Mouse (Mus musculus) embryonic facial prominence, embryonic 13.5 days (tissue): Measurements from ENCODE around the gene Spock2. TPM values are rescaled to one million over a fixed set of nuclear protein-coding genes. Genes with fewer than 3 reads are reported as not detected.
A peak's percentile ranks its signal among the peaks of the same experiment; 100 is the strongest.

Experiments
- ATAC-seq: fragments of 200-750 bp; cut with Nextera tagmentation; 2 replicates; pipeline ENCODE4 v1.8.0; 2017; ENCODE audit warnings: low read depth; ENCODE audit not compliant: insufficient number of reproducible peaks, insufficient read depth, low FRiP score, low TSS enrichment
- H3K27ac ChIP-seq: fragments of 300-500 bp; sonication (generic); 2 replicates; pipeline ENCODE4 v1.5.1; 2015; ENCODE audit warnings: moderate library complexity, mild to moderate bottlenecking, inconsistent platforms
- H3K27me3 ChIP-seq: fragments of 300-500 bp; sonication (generic); 2 replicates; pipeline ENCODE4 v1.6.1; 2015; ENCODE audit warnings: mild to moderate bottlenecking, inconsistent platforms
- H3K36me3 ChIP-seq: fragments of 300-500 bp; sonication (generic); 2 replicates; pipeline ENCODE4 v1.6.1; 2015; ENCODE audit warnings: mild to moderate bottlenecking, inconsistent platforms
- H3K4me1 ChIP-seq: fragments of 300-500 bp; sonication (generic); 2 replicates; pipeline ENCODE4 v1.6.1; 2015; ENCODE audit warnings: inconsistent platforms
- H3K4me2 ChIP-seq: fragments of 300-500 bp; sonication (generic); 2 replicates; pipeline ENCODE4 v1.6.1; 2015; ENCODE audit warnings: moderate library complexity, mild to moderate bottlenecking, inconsistent platforms
- H3K4me3 ChIP-seq: fragments of 300-500 bp; sonication (generic); 2 replicates; pipeline ENCODE4 v1.5.1; 2015; ENCODE audit warnings: mild to moderate bottlenecking, inconsistent platforms
- H3K9ac ChIP-seq: fragments of 300-500 bp; sonication (generic); 2 replicates; pipeline ENCODE4 v1.6.1; 2015; ENCODE audit warnings: mild to moderate bottlenecking, inconsistent platforms
- H3K9me3 ChIP-seq: fragments of 300-500 bp; sonication (generic); 2 replicates; pipeline ENCODE4 v1.6.1; 2016; ENCODE audit warnings: inconsistent platforms
- WGBS: fragments of 180-500 bp; shearing (Covaris S2); methylation state at CpG from one replicate; pipeline ENCODE4 v1.1.7; 2015; ENCODE audit warnings: mixed read lengths; 5-methylcytosine and 5-hydroxymethylcytosine counted together
- polyA plus RNA-seq: library from polyadenylated mRNA; unstranded; fragments of >200 nt; fragmentation: Nextera tagmentation; extraction: Ambion mirVana; gene quantifications from 2 replicates; pipeline ENCODE4 v1.2.1, GENCODE M21; 2015

Gene Spock2
- 7.2 and 7.3 TPM in 2 replicates for polyA plus RNA-seq

GRCm38 (mm10) chr10:60106146-60106530, at the start of gene Spock2:
Gene Spock2 (plus strand): TSS chr10:60106219.
- Histone ChIP-seq H3K4me1 (peaks cover 16% of the 10 kb centered on the region), H3K9ac (peak within 1 kb of the TSS; percentile 76), H3K4me2 (peak within 1 kb of the TSS; percentile 98), H3K27ac (no peak within 1 kb of the TSS), H3K36me3 (no peaks in the 10 kb centered on the region), H3K27me3 (peaks cover 67% of the 10 kb centered on the region), H3K4me3 (peak within 1 kb of the TSS; percentile 63), H3K9me3 (no peaks in the 10 kb centered on the region)
- under 1% methylated on average over 22 of the region's 22 CpGs for WGBS
- peak; percentile 7; the same call in 1 of the 2 replicates for ATAC-seq

DNA sequence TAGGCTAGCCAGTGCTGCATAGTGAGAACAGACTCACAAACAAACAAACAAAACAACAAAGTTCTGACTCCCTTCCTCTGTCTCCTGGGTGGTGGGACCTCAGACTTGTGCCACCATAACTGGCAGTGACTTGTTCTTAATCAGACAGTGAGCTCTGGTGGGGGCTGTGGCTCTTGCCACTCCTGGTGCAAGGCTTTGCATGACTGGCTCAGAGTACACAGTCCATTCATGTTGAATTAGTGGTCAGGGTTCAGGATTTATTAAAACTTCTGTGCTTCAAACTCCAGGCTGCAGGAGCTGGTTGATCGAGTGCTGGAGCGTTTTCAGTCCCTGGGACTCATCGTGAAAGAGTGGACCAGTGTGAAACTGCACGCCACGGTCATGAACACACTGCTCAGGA, 43.8 kb upstream of the Spock2 start:
- Histone ChIP-seq H3K4me3 (no peak overlapping the region), H3K9ac (no peak overlapping the region), H3K36me3 (peaks cover 26% of the 10 kb centered on the region), H3K27ac (no peak overlapping the region), H3K4me1 (no peaks in the 10 kb centered on the region), H3K4me2 (no peak overlapping the region), H3K9me3 (0 out of 2 replicates have a peak, but pooled peaks cover 7% of the 10 kb centered on the region), H3K27me3 (no peaks in the 10 kb centered on the region)
- WGBS, result 87% methylated on average over 5 of the region's 5 CpGs
- ATAC-seq, result no peak

DNA sequence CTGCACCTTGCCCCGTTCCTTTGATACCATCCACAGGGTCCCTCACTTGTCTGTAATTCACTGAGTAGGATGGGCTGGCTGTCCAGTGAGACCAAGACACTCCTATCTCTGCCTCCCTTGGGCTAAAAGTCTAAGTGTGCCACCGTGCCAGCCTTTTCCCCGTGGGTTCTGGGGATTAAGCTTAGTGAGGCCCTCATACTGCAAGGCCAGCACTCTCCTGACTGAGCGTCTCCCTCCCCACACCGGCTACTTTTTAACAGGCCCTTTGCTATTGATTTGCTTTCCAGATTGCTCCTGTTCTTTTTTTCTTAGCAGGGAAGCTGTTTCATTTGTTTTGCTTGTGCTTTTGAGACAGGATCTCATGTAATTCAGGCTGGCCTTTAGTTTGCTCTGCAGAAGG, 43.1 kb upstream of the Spock2 start:
- Histone ChIP-seq H3K27me3 (no peaks in the 10 kb centered on the region), H3K9ac (no peak overlapping the region), H3K4me3 (no peak overlapping the region), H3K9me3 (0 out of 2 replicates have a peak, but pooled peaks cover under 1% of the 10 kb centered on the region), H3K4me2 (no peak overlapping the region), H3K36me3 (peaks cover 26% of the 10 kb centered on the region), H3K27ac (no peak overlapping the region), H3K4me1 (no peaks in the 10 kb centered on the region)
- ATAC-seq, result no peak
- WGBS, result 41% methylated on average over 5 of the region's 5 CpGs

- H3K27me3 ChIP-seq, result no peaks in the 10 kb centered on the region
Observed at GRCm38 (mm10) chr10:60066524-60066923, 39.5 kb upstream of the Spock2 start.

GRCm38 (mm10) chr10:60075159-60075558, 30.9 kb upstream of the Spock2 start:
- Histone ChIP-seq H3K9ac (no peak overlapping the region), H3K4me1 (peaks cover 27% of the 10 kb centered on the region), H3K4me2 (no peak overlapping the region), H3K9me3 (no peaks in the 10 kb centered on the region), H3K4me3 (no peak overlapping the region), H3K36me3 (no peaks in the 10 kb centered on the region), H3K27ac (no peak overlapping the region), H3K27me3 (no peaks in the 10 kb centered on the region)
- no peak for ATAC-seq
- WGBS, result 78% methylated on average over 1 of the region's 1 CpGs

More at GRCm38 (mm10) chr10:60066524-60066923, 39.5 kb upstream of the Spock2 start:
- H3K4me3 ChIP-seq, result no peak overlapping the region
- ATAC-seq, result no peak
- no peak overlapping the region for H3K9ac ChIP-seq
- WGBS, result 76% methylated on average over 3 of the region's 3 CpGs
- no peaks in the 10 kb centered on the region for H3K4me1 ChIP-seq
- H3K9me3 ChIP-seq, result no peaks in the 10 kb centered on the region
- peaks cover 26% of the 10 kb centered on the region for H3K36me3 ChIP-seq
- no peak overlapping the region for H3K4me2 ChIP-seq
- H3K27ac ChIP-seq, result no peak overlapping the region

DNA sequence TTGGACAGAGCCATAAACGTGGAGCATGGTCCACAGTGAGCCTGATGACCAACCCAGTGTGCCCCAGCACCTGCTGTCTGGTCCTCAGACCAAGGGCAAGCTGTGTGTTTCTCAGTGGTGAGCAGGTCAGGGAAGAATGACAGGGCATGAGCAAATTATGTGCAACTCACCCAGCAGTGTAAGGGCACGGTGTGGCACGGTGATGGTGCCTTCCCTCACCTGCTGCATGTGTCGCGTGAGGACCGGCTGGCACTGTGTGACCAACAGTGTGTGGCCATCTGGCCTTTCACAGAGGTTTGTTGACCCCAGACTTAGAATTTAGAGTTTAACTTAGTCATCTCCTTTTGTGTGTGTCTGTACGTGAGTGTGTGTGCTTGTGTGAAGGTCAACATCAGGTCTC, 28.8 kb upstream of the Spock2 start:
- no peaks in the 10 kb centered on the region for H3K27me3 ChIP-seq
- H3K4me3 ChIP-seq, result no peak overlapping the region
- ATAC-seq, result no peak
- H3K9me3 ChIP-seq, result no peaks in the 10 kb centered on the region
- no peak overlapping the region; the same call in 1 of the 2 replicates for H3K27ac ChIP-seq
- H3K9ac ChIP-seq, result no peak overlapping the region
- H3K4me1 ChIP-seq, result peaks cover 47% of the 10 kb centered on the region
- 93% methylated on average over 7 of the region's 7 CpGs for WGBS
- H3K36me3 ChIP-seq, result no peaks in the 10 kb centered on the region
- no peak overlapping the region for H3K4me2 ChIP-seq

GRCm38 (mm10) chr10:60077736-60078560, 28.1 kb upstream of the Spock2 start:
- 0 out of 2 replicates have a peak overlapping the region, but pooled peaks have one; percentile 4 for H3K27ac ChIP-seq
- peaks cover 50% of the 10 kb centered on the region for H3K4me1 ChIP-seq
- H3K4me3 ChIP-seq, result no peak overlapping the region
- H3K9ac ChIP-seq, result no peak overlapping the region
- no peaks in the 10 kb centered on the region for H3K27me3 ChIP-seq
- H3K36me3 ChIP-seq, result no peaks in the 10 kb centered on the region
- H3K4me2 ChIP-seq, result no peak overlapping the region
- 64% methylated on average over 18 of the region's 18 CpGs for whole genome bisulfite sequencing
- no peaks in the 10 kb centered on the region for H3K9me3 ChIP-seq
- ATAC-seq, result no peak

DNA sequence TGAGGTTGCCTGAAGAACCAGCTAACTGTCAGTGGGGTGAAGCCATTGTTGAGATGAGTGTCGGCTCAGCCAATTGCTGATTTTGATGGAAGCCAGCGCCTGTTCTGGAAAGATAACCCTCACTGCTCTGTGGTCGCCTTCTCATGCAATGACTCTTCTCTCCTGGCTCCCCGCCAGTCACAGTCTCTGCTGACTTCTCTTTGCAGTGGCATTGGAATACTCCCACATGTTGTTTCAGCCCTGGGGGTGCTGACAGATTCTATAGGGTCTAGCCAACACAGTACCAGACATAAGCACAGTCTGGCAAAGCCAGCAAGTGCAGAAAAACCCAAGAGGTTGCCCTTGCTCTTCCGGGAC, 27.5 kb upstream of the Spock2 start:
- no peak overlapping the region for H3K4me3 ChIP-seq
- 57% methylated on average over 5 of the region's 5 CpGs for WGBS
- peaks cover 50% of the 10 kb centered on the region for H3K4me1 ChIP-seq
- no peaks in the 10 kb centered on the region for H3K9me3 ChIP-seq
- H3K4me2 ChIP-seq, result no peak overlapping the region
- H3K36me3 ChIP-seq, result no peaks in the 10 kb centered on the region
- no peaks in the 10 kb centered on the region for H3K27me3 ChIP-seq
- H3K27ac ChIP-seq, result peak overlapping the region; percentile 40; the same call in 1 of the 2 replicates
- ATAC-seq, result no peak
- H3K9ac ChIP-seq, result no peak overlapping the region

DNA sequence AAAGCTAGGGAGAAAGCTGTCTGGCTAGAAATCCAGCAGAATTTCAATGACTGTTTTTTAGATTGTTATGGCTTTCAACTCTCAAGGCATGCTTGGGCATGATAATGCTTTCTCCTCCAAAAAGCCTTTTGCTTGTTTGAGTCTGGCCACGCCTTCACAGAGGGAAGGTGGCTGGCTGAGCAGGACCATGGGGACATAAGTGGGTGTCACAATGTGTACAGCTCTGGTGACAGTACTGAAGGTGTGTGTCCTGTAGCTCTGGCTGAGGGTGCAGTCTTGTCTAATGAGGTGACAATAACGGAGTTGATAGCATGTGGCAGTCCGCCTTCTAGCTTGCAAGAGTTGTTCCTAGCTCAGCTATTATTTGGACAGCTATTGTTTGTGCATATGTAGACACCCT, 25.8 kb upstream of the Spock2 start:
- no peak for ATAC-seq
- 66% methylated on average over 3 of the region's 3 CpGs for WGBS
- Histone ChIP-seq H3K4me3 (no peak overlapping the region), H3K27me3 (no peaks in the 10 kb centered on the region), H3K9ac (no peak overlapping the region), H3K4me1 (peaks cover 50% of the 10 kb centered on the region), H3K27ac (peak overlapping the region; percentile 84; the same call in 1 of the 2 replicates), H3K4me2 (no peak overlapping the region), H3K36me3 (no peaks in the 10 kb centered on the region), H3K9me3 (no peaks in the 10 kb centered on the region)

DNA sequence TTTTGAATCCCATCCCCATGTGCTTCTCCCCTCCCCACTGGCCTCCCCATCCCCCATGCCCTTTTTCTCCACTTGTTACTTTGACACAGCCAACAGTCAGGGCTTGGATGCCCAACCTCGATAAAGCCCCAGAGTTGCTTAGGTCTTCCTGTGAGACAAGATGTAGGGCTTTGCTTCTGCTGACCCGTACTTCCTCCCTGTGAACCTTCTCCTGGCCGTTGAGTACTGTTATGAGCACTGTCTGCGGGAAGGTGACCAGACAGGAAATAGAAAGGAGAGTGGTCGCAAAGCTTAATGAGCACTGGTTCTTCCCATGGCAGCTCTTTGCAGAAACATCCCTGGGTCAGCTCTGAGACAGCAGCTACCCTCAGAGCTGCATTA, 25.4 kb upstream of the Spock2 start:
- peak overlapping the region; percentile 84 for H3K27ac ChIP-seq
- no peaks in the 10 kb centered on the region for H3K9me3 ChIP-seq
- H3K4me1 ChIP-seq, result peaks cover 50% of the 10 kb centered on the region
- H3K9ac ChIP-seq, result peak overlapping the region; percentile 16; the same call in 1 of the 2 replicates
- 41% methylated on average over 5 of the region's 5 CpGs for WGBS
- H3K4me2 ChIP-seq, result peak overlapping the region; percentile 20; the same call in 1 of the 2 replicates
- H3K4me3 ChIP-seq, result no peak overlapping the region
- ATAC-seq, result no peak
- no peaks in the 10 kb centered on the region for H3K36me3 ChIP-seq
- no peaks in the 10 kb centered on the region for H3K27me3 ChIP-seq

GRCm38 (mm10) chr10:60080982-60081825, 24.8 kb upstream of the Spock2 start:
- Histone ChIP-seq H3K27ac (peak overlapping the region; percentile 84), H3K4me3 (no peak overlapping the region), H3K9me3 (no peaks in the 10 kb centered on the region), H3K4me2 (peak overlapping the region; percentile 20; the same call in 1 of the 2 replicates), H3K9ac (peak overlapping the region; percentile 16; the same call in 1 of the 2 replicates), H3K4me1 (peaks cover 53% of the 10 kb centered on the region), H3K27me3 (no peaks in the 10 kb centered on the region), H3K36me3 (no peaks in the 10 kb centered on the region)
- ATAC-seq, result peak; percentile 43; the same call in 1 of the 2 replicates
- 52% methylated on average over 21 of the region's 21 CpGs for WGBS
